Mouse (Mus musculus): ENCODE measurements around the gene Plcb4.

The Plcb4 gene

GRCm38 (mm10) chr2:135855890-135856490 is 197.2 kb downstream of the Plcb4 start:
- no peak for DNase-seq (ENCODE audit: low read depth, low spot score)

- no peak for DNase-seq (ENCODE audit: low read depth, low spot score)
Observed at GRCm38 (mm10) chr2:135856826-135857225, 198.0 kb downstream of the Plcb4 start.

DNA sequence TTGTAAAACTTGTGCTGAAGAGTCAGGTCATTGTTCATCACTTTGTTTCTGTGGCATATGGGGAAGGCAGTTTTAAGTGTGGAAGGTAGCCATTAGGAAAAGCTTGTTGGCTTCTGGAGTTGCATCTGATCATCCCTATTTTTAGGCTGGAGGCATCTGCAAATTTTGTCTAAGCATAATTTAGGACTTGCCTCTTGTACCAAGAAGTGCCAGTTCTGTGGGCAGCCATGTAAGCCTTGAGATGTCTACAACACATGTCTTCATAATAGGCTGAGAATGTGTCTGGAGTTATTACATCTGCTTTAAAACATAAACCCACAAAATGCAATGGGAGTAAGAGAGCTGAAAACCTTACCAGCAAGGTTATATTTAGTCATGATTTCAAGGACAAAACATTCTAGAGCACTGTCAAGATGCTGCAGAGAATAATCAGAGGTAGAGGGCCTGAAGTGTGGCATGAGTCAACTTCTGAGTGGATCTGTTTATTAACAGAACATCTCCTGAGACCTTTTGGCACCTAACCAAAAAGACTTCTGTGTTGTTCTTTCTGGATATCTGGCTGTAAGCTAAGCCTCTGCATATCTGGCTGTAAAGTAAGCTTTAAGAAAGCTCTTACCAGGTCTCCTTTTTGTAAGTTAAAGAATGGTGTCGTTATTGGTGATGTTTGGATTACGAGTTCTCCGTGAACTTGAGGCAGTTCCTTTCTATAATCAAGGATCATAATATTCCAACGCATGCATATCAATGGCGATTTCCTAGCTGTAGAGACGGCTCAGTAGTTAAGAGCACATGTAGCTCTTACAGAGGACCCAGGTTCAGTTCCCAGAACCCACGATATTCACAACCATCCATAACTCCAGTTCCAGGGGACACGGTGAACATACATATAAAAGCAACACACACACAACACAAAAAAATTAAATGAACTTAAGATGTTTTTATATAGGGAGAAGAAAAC is 203.0 kb downstream of the Plcb4 start:
- no peak for DNase-seq (ENCODE audit: low read depth, low spot score)

GRCm38 (mm10) chr2:135862489-135863390 is 203.9 kb downstream of the Plcb4 start:
- DNase-seq (ENCODE audit: low read depth, low spot score): no peak

DNA sequence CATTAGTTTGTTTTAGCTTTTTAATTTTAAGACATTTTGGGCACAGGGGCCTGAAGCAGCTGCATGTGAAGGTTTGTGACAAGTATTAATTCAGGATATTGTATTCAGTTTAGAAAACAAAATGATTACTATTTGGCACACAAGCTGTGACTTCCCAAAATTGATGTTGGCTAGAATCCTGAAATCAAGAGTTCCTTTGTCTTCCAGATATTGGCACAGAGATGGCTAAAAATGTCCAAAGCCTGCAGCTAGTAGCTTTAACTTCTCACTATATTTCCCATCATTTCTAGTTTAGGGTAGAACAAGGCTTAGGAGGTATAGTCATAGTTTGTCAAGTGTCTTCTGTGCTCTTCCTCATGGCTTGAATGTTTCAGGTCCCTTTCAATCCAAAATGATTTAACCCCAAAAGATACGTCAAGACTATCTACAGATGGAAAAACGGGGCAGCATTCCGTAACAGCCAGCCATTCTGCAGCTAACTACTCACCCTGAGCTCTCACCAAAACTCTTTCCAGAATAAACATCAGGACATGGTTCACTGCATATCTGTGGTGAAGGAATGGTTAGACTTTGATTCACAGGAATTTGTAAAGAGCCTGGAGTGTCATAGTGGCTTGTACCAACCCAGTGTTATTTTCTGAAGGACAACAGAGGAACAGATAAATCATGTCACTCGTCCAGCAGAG is 204.7 kb downstream of the Plcb4 start:
- no peak for DNase-seq (ENCODE audit: low read depth, low spot score)

DNA sequence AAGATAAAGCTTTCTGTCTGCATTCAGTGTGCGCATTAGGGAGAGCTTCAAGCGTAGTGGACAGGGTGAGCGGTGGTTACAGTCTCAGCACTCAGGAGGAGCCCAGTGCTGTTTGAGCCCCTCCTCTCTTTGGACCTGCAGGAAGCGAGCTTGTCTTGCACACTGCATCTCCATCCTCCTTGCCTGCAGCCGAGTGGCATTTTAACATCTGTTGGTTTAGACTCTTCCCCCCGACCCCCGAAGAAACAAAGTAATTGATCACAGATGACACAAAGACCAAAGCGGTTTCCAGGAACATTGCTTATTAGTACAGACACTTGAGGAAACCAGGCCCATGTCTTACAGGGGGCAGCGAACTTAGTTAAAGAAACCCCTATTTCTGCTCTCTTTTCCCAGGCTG is 207.6 kb downstream of the Plcb4 start:
- DNase-seq (ENCODE audit: low read depth, low spot score): no peak

DNA sequence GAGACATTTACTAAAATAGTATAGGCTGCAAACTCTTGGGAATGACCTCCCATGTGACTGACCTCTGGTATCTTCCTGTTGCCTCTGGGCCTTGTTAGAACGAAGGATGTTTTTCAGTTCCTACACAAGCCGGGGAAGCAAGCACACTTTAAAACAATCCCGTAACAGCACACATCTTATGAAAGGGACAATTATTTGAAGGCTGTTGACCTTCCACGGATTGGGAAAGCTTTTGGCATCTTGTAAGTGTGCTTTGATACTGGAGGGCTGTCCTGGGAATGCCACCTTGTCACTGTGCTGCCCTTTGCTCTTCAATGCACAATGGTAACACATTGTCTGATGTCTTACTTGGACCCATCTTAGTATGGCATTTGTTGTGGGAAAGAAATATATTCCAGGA is 208.0 kb downstream of the Plcb4 start:
- no peak for DNase-seq (ENCODE audit: low read depth, low spot score)

- DNase-seq (ENCODE audit: low read depth, low spot score): no peak
Observed at GRCm38 (mm10) chr2:135869637-135870036, 210.8 kb downstream of the Plcb4 start.

DNA sequence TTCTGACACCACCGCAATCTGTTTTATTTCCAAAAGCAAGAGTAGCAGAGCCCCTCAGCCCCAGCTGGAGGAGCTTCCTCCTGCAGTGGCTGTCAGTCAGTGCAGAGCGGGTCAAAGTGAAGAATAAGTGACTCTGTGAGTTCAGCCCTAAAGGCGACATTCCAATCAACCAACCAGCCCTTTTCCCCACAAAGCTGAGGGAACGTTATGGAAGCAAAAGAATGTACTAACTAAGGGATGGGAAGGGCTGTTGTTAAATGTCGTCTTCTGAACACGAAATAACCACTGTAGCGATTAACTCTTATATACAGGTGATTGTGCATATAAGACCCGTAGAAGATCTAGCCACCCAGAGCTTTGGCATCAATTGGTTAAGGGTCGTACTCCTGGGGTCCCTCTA is 214.3 kb downstream of the Plcb4 start:
- no peak for DNase-seq (ENCODE audit: low read depth, low spot score)

DNA sequence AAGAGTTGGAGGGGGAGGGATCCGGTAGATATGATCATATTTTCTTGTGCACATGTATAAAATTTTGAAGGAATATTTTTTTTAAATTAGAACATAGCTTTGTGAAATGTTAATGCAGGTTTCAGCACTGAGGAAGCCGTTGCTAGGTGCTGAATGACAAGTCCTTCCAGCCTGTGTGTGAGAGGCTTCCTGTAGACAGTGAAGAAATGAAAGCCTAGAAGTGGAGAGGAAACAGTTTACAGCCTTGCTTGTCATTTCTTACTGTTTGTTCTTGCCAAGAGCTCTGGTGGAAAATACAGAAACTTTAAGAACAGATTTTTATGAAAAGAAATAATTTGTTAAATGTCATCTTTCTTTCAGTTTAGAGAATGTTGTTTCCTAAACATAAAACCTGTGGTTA is 214.9 kb downstream of the Plcb4 start:
- no peak for DNase-seq (ENCODE audit: low read depth, low spot score)

DNA sequence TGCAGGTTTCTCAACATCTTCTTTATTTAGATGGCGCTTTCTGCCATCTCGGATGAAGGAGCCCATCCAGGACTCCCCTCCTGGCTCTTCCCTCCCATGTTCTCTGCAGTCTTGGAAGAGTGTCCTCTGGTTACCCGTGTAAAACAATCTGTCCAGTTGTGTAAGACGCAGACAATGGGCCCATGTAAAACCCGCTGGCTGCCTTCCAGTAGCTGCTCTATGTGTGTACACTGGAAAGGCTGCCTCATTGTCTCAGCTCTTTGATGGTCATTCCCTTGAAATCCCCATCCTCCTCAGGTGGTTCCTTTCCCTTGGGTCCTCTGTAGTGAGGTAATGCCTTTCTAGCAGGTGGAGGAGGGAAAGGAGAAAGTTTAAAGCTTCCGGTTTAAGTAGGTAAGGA is 216.7 kb downstream of the Plcb4 start:
- DNase-seq (ENCODE audit: low read depth, low spot score): no peak

- DNase-seq (ENCODE audit: low read depth, low spot score): no peak
Observed at GRCm38 (mm10) chr2:135879356-135879755, 220.5 kb downstream of the Plcb4 start.

DNA sequence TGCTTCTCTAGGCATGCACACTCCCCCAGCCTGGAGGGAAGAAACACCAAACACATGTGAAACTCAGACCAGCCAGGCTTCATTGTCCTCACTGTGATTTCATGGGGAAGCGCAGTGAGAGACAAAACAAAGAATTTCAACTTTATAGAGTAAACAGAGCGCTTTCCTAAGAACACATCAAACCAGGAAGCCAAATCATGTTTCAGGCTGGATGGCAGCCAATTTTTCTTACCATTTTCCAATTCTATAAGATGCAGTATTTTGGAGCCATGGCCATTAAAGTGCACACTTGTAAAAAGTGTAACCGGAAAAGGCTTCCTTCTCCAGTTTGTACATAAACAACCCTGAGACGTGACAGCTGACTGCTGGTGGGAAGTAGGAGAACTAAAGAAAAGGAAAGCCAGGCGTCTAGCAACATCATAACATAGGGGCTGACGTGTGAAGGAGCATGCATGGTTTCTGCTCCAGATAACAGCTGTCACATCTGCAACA is 221.5 kb downstream of the Plcb4 start:
- DNase-seq (ENCODE audit: low read depth, low spot score): no peak

GRCm38 (mm10) chr2:135883359-135883758 is 224.5 kb downstream of the Plcb4 start:
- no peak for DNase-seq (ENCODE audit: low read depth, low spot score)

DNA sequence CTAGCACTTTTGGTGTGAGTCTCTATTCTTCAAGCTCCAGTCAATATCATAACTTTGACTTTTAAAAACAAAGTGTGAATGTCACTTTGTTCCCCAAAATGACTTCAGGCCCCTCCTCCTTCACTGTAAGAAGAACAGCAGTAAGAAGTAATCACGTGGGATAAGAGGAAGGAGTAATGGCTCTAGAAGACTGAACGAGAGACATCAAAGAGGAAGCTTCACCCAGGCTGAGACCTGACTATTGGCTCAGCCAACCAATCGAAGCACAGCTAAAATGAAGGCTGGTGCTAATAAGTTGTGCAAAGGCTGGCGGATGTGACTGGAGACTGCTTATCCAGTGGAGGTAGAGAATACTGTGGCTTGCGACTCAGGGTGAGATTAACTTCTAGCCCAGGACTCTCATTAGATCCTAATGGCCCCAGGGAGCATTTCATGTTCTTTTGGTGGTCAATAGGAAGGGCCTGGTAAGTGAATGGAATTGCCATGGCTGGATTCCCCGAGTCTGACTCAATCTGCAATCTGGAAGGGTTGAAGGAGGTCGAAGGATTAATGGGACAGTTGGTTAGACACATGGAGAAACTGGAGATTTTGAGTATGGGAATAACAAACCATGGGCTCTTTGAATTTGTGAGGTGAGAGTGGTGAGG is 225.8 kb downstream of the Plcb4 start:
- no peak for DNase-seq (ENCODE audit: low read depth, low spot score)

DNA sequence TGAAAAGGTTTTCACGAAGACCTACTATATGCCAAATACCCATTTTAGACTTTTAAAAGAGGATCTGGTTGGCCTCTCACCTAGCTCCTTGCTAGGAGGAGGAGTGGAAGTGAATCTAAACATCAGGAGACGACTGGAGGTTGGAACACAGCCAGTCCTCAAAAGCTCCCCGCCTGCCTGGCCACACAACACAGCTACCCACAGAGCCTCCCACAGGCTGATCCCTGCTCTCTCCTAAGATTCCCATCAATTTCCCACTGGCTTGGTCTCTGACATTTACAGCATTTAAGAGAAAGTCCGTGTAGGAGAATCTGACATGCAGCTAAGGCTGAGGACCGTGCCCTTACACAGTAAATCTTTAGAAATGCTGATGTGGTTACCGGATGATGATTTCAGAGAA is 226.8 kb downstream of the Plcb4 start:
- no peak for DNase-seq (ENCODE audit: low read depth, low spot score)

DNA sequence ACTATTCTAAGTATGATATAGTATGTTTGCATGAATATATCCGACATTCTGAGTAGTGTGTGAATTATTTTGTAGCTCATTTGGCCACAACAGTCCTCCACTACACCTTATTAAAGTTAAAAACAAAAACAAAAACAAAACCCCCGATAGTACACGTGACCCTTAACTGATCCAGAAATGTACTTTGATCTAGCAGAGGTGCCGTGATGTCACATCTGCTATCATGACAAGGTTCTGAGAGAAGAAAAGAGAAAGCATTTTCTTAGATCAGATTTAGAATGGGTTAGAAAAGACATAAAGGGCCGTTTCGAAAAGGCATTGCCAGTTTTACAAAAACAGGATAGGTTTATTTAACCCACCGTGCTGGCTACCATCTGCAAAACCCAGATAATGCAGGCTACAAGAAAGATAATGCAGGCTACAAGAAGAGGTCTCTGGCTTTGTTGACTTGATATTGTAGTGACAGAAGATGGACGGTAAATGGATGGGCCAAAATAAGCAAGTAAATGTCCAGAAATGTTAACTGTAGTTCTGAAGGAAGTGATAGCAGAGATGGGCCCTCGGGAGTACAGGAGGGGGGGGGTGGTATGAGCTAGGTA is 227.4 kb downstream of the Plcb4 start:
- no peak for DNase-seq (ENCODE audit: low read depth, low spot score)

DNA sequence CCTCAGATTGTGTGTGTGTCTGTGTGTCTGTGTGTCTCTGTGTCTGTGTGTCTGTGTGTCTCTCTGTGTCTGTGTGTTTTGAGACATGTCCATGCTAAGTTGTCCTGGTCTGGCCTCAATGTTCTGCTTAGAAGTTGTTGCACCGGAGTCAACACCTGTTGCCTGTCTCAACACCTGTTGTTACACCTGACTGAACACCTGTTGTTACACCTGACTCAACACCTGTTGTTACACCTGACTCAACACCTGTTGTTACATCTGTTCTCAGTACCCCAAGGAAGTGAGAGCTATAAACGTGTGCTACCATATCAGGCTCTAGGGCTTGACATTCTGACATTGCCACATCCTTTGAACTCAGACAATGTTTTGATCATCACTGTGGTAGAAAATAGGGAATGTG is 229.0 kb downstream of the Plcb4 start:
- no peak for DNase-seq (ENCODE audit: low read depth, low spot score)

GRCm38 (mm10) chr2:135888206-135888605 is 229.4 kb downstream of the Plcb4 start:
- no peak for DNase-seq (ENCODE audit: low read depth, low spot score)

GRCm38 (mm10) chr2:135888767-135889166 is 230.0 kb downstream of the Plcb4 start:
- DNase-seq (ENCODE audit: low read depth, low spot score): no peak

Data from A20 (cell line).